Mouse (Mus musculus) liver, postnatal 0 days (tissue): ENCODE data around the gene Celf2. TPM values are rescaled to one million over a fixed set of nuclear protein-coding genes. Genes with fewer than 3 reads are reported as not detected.

Source experiments
- ATAC-seq: fragments of 200-750 bp; cut with Nextera tagmentation; 2 replicates; pipeline ENCODE4 v1.8.0; 2017; ENCODE audit warnings: mild to moderate bottlenecking, moderate library complexity
- DNase-seq: peaks from one replicate; pipeline ENCODE4 v3.0.0-alpha.2; 2016
- H3K27ac ChIP-seq: fragments of 300-500 bp; sonication (generic); 2 replicates; pipeline ENCODE4 v1.5.1; 2014; ENCODE audit warnings: antibody characterized with exemption, moderate library complexity, mild to moderate bottlenecking, low read depth
- H3K27me3 ChIP-seq: fragments of 300-500 bp; sonication (generic); 2 replicates; pipeline ENCODE4 v1.6.1; 2014; ENCODE audit warnings: low read length, control low read depth, mixed read lengths; ENCODE audit not compliant: insufficient read depth
- H3K36me3 ChIP-seq: fragments of 300-500 bp; sonication (generic); replicated peaks from 2 replicates; pipeline ENCODE4 v1.6.1; 2014; ENCODE audit warnings: mild to moderate bottlenecking, control low read depth, low read length, moderate library complexity, mixed read lengths; ENCODE audit not compliant: insufficient read depth
- H3K4me1 ChIP-seq: fragments of 300-500 bp; sonication (generic); 2 replicates; pipeline ENCODE4 v1.6.1; 2014; ENCODE audit warnings: antibody characterized with exemption, mild to moderate bottlenecking, control low read depth; ENCODE audit not compliant: insufficient read depth
- H3K4me2 ChIP-seq: fragments of 300-500 bp; sonication (generic); 2 replicates; pipeline ENCODE4 v1.6.1; 2014; ENCODE audit warnings: low read depth, mild to moderate bottlenecking, low read length, moderate library complexity, mixed read lengths
- H3K4me3 ChIP-seq: fragments of 300-500 bp; sonication (generic); 2 replicates; pipeline ENCODE4 v1.5.1; 2014; ENCODE audit warnings: low read depth, low read length
- H3K9ac ChIP-seq: fragments of 300-500 bp; sonication (generic); replicated peaks from 2 replicates; pipeline ENCODE4 v1.6.1; 2014; ENCODE audit warnings: mild to moderate bottlenecking, moderate library complexity
- H3K9me3 ChIP-seq: fragments of 300-500 bp; sonication (generic); 2 replicates; pipeline ENCODE4 v1.6.1; 2016; ENCODE audit warnings: mild to moderate bottlenecking, control low read depth, low read length, mixed read lengths
- CTCF ChIP-seq: sonication (generic); IDR thresholded peaks from 2 replicates; pipeline ENCODE4 v1.5.1; 2016; ENCODE audit warnings: antibody characterized with exemption, low read depth
- EP300 ChIP-seq: IDR thresholded peaks from 2 replicates; pipeline ENCODE4 v1.6.1; 2016; ENCODE audit warnings: antibody characterized with exemption, low read depth, mild to moderate bottlenecking
- WGBS: fragments of 180-500 bp; shearing (Covaris S2); extraction: QIAGEN DNeasy Blood & Tissue Kit; methylation state at CpG from one replicate; pipeline ENCODE4 v1.1.7; 2014; ENCODE audit not compliant: insufficient replicate concordance; 5-methylcytosine and 5-hydroxymethylcytosine counted together
- polyA plus RNA-seq: library from polyadenylated mRNA; unstranded; fragments of >200 nt; fragmentation: Nextera tagmentation; extraction: Ambion mirVana; gene quantifications from 2 replicates; pipeline ENCODE4 v1.2.1, GENCODE M21; 2015

The Celf2 gene
- polyA plus RNA-seq, 1 experiment from 2014 or later: 13.5 TPM

GRCm38 (mm10) chr2:7534195-7534594 lies 24.8 kb upstream of the Celf2 start:
- TF ChIP-seq CTCF (no peak), EP300 (no peak)

GRCm38 (mm10) chr2:7531185-7531960 lies 22.0 kb upstream of the Celf2 start:
- ATAC-seq (no peak), DNase-seq (no peak)
- H3K9me3 ChIP-seq: no peaks in the 10 kb centered on the region
- H3K36me3 ChIP-seq: no peaks in the 10 kb centered on the region
- TF ChIP-seq CTCF (no peak), EP300 (no peak)
- H3K27ac ChIP-seq: no peak overlapping the region
- H3K4me1 ChIP-seq: no peaks in the 10 kb centered on the region
- 71% methylated on average over 6 of the region's 6 CpGs for WGBS
- H3K4me2 ChIP-seq: no peak overlapping the region
- no peaks in the 10 kb centered on the region for H3K27me3 ChIP-seq
- H3K4me3 ChIP-seq: no peak overlapping the region
- H3K9ac ChIP-seq: no peak overlapping the region

More at GRCm38 (mm10) chr2:7534195-7534594, 24.8 kb upstream of the Celf2 start:
- 60% methylated on average over 2 of the region's 2 CpGs for WGBS
- H3K27me3 ChIP-seq: no peaks in the 10 kb centered on the region
- no peaks in the 10 kb centered on the region for H3K9me3 ChIP-seq
- H3K36me3 ChIP-seq: no peaks in the 10 kb centered on the region
- H3K27ac ChIP-seq: no peak overlapping the region
- no peak overlapping the region for H3K4me3 ChIP-seq
- H3K9ac ChIP-seq: no peak overlapping the region
- DNase-seq (no peak), ATAC-seq (no peak)
- no peaks in the 10 kb centered on the region for H3K4me1 ChIP-seq
- no peak overlapping the region for H3K4me2 ChIP-seq

GRCm38 (mm10) chr2:7530461-7531184 lies 21.3 kb upstream of the Celf2 start:
- Histone ChIP-seq H3K4me3 (no peak overlapping the region), H3K27ac (no peak overlapping the region), H3K27me3 (no peaks in the 10 kb centered on the region), H3K9me3 (no peaks in the 10 kb centered on the region), H3K36me3 (no peaks in the 10 kb centered on the region), H3K4me1 (no peaks in the 10 kb centered on the region), H3K4me2 (no peak overlapping the region), H3K9ac (no peak overlapping the region)
- no peak for TF ChIP-seq EP300
- no peak for TF ChIP-seq CTCF
- DNase-seq: no peak
- 75% methylated on average over 8 of the region's 8 CpGs for WGBS
- no peak for ATAC-seq

GRCm38 (mm10) chr2:7529637-7530036 lies 20.3 kb upstream of the Celf2 start:
- Histone ChIP-seq H3K4me3 (no peak overlapping the region), H3K36me3 (no peaks in the 10 kb centered on the region), H3K9me3 (no peaks in the 10 kb centered on the region), H3K27ac (no peak overlapping the region), H3K4me1 (no peaks in the 10 kb centered on the region), H3K4me2 (no peak overlapping the region), H3K27me3 (no peaks in the 10 kb centered on the region), H3K9ac (no peak overlapping the region)
- no peak for ATAC-seq
- DNase-seq: no peak
- no peak for TF ChIP-seq CTCF
- no peak for TF ChIP-seq EP300
- WGBS: 47% methylated on average over 5 of the region's 5 CpGs

- no peak overlapping the region for H3K27ac ChIP-seq
- H3K4me3 ChIP-seq: no peak overlapping the region
- H3K27me3 ChIP-seq: no peaks in the 10 kb centered on the region
- no peaks in the 10 kb centered on the region for H3K4me1 ChIP-seq
- no peaks in the 10 kb centered on the region for H3K36me3 ChIP-seq
- TF ChIP-seq CTCF (no peak), EP300 (no peak)
- no peaks in the 10 kb centered on the region for H3K9me3 ChIP-seq
- WGBS: 65% methylated on average over 6 of the region's 6 CpGs
- no peak for DNase-seq
- H3K4me2 ChIP-seq: no peak overlapping the region
- no peak for ATAC-seq
- no peak overlapping the region for H3K9ac ChIP-seq
Measured at GRCm38 (mm10) chr2:7526696-7527095, 17.3 kb upstream of the Celf2 start.

- no peaks in the 10 kb centered on the region for H3K4me1 ChIP-seq
- H3K4me2 ChIP-seq: no peak overlapping the region
- H3K4me3 ChIP-seq: no peak overlapping the region
- ATAC-seq (no peak), DNase-seq (no peak)
- no peak overlapping the region for H3K27ac ChIP-seq
- 50% methylated on average over 1 of the region's 1 CpGs for WGBS
- no peaks in the 10 kb centered on the region for H3K36me3 ChIP-seq
- no peaks in the 10 kb centered on the region for H3K9me3 ChIP-seq
- H3K9ac ChIP-seq: no peak overlapping the region
- H3K27me3 ChIP-seq: no peaks in the 10 kb centered on the region
- TF ChIP-seq CTCF (no peak), EP300 (no peak)
Measured at GRCm38 (mm10) chr2:7519473-7519872, 10.1 kb upstream of the Celf2 start.
